Mouse (Mus musculus): ENCODE measurements around the gene Siah3. TPM values are rescaled to one million over a fixed set of nuclear protein-coding genes. Genes with fewer than 3 reads are reported as not detected.
"Not testable (repeated sequence)": the region's sequence is repeated elsewhere in the genome, so short reads cannot be mapped to it uniquely, and the experiment has no call there.

Gene Siah3
- under 1 TPM; 0.27 to 0.63 TPM for total RNA-seq (2021)
- long read RNA-seq, experiment 1, result 0 reads
- long read RNA-seq, experiment 2, result 0 reads

GRCm38 (mm10) chr14:75455743-75456421 is at the start of gene Siah3:
Gene Siah3 (plus strand): TSS chr14:75455982.
- DNase-seq, result peak; percentile 34

DNA sequence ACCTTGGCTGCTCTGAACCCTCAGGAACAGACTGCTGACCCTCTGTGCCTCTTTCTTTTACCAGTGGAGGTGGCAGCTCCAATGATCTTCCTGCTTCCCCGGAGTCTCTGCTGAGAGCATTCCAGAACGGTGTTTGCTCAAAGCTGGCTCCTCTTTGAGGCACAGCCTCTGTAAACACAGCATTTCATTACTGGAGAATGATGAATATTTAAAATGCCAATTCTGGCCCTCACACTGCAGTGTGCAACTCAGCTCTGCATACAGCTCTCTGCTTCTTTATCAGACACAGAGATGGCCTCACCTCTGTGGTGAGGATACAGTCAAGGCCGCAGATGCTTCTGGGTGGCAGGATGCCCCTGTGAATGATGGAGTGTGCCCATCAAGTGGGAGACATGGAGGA is 46.0 kb upstream of the Siah3 start:
- DNase-seq, result no peak

GRCm38 (mm10) chr14:75410392-75410791 is 45.4 kb upstream of the Siah3 start:
- DNase-seq, result no peak

DNA sequence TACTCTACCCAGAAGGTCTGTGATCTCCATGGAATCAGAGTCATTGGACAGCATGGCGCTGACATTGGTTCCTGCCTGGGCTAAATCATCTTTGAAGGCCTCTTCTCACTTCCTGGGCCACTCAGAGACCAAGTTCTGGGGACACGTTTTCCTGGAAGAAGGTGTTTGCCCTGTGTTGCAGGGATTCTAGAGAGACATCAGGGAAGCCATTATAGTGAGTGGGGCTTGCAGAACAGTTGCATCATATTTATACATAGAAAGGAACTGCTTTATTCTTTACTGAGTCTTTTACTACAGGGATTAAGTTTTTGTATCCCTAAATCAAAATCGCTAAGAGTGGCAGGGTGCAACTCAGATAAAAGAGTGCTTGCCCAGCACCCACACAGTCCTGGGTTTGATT is 37.1 kb upstream of the Siah3 start:
- DNase-seq, result no peak

- no peak for DNase-seq
Observed at GRCm38 (mm10) chr14:75419876-75420275, 35.9 kb upstream of the Siah3 start.

DNA sequence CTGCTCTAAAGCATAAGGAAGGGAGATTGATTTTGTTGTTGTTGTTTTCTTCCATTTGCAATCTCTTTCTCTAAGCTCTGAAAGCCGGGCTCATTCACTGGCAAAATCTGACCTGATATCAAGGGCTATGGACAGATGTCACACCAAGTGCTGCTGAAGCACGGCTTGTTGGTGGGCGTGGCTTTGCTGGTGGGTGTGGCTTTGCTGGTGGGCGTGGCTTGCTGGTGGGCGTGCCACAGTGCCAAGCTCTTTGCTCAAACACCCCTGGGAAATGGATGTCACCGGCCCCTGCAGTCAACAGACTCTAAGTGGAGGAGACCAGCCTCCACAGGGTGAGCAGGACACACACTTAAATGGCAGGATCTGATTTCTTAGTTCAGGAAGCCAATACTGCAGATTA is 35.0 kb upstream of the Siah3 start:
- no peak for DNase-seq

DNA sequence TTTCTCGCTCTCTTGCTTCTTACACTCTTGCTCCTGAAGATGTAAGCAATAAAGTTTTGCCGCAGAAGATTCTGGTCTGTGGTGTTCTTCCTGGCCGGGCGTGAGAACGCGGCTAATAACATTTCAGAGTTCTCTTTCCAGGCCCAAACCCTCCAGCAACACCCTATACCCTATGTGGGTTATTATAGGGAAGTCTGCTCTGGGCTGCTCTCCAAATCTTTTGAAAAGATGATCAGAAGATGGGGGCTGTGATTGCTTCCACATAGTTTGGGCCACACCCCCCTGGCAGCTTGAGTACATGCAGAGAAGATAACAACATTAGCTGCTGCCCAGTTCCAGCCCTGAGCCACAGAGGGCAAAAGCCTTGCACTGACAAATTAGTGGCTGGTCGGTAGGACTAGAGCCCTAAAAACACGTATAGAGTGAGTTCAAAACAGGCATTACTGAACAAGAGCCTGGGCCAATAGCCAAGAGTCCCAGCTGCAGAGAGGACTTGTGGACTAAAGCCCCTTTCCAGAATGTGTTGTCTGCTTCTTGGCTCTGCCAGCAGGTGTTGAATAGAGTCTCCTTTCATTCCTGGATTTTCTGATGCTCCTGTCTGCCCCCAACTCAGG is 24.5 kb upstream of the Siah3 start:
- no peak for DNase-seq

DNA sequence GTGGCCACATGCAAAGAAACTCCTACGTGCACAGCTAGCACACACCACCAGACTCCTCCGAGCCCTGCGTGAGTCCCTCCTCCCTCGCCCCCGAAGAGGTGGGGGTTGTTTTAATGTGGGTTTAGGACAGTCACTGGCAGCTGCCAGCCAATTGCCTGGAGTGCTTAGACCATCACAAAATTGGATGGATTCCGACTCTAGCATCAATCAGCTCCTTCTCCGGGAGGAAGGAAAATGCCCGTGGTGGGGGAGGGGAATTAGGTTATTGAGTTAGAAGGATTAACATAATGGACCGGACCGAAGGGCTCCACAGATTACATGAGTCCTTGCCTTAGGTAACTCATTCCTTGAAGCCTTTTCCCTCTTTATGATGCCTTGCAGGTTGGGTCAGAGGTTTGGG is 22.9 kb upstream of the Siah3 start:
- no peak for DNase-seq

- no peak for DNase-seq
Observed at GRCm38 (mm10) chr14:75434576-75434975, 21.2 kb upstream of the Siah3 start.

- DNase-seq, result peak; percentile 18
Observed at GRCm38 (mm10) chr14:75444486-75445105, 11.2 kb upstream of the Siah3 start.

- peak; percentile 84 for DNase-seq
Observed at GRCm38 (mm10) chr14:75445281-75445947, 10.4 kb upstream of the Siah3 start.

DNA sequence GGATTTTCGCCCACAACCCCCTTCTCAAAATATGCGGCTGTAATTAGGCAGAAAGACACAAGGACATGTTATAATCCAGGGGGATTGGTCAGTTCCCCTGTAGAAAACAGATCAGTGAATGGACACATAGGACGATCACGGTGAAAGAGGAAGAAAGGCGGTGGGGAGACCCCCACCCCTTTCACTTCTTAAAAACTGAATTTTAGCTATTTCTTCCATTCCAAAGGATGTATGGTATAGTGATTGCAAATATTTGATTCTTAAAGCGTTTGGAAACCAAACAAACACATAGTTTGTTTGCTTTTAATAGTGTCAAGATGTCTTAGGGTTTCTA is 9.9 kb upstream of the Siah3 start:
- no peak for DNase-seq

DNA sequence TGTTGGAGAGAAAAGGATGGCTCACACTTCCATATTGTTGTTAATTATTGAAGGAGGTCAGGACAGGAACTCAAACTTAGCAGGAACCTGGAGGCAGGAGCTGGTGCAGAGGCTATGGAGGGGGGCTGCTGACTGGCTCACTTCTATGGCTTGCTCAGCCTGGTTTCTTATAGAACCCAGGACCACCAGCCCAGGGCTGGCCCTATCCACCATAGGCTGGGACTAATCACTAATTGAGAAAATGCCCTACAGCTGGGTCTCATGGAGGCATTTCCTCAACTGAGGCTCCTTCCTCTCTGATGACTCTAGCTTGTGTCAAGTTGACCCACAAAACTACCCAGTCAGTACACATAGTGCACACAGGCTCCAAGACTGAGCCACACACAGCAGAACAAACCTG is 9.5 kb upstream of the Siah3 start:
- not testable (repeated sequence) for DNase-seq

DNA sequence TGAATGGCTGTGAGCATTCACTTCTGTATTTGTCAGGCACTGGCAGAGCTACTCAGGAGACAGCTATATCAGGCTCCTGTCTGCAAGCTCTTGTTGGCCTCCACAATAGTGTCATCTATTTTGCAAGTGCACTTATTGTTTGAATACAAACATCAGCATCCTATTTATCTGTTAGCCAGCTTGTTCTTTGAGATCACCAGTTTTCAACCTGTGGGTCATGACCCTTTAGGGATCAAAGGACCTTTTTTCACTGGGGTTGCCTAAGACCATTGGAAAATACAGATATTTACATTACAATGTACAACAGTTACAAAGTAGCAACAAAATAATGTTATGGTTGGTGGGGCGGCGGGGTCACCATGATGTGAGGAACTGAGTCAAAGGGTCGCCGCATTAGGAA is 1.9 kb upstream of the Siah3 start:
- DNase-seq, result no peak

DNA sequence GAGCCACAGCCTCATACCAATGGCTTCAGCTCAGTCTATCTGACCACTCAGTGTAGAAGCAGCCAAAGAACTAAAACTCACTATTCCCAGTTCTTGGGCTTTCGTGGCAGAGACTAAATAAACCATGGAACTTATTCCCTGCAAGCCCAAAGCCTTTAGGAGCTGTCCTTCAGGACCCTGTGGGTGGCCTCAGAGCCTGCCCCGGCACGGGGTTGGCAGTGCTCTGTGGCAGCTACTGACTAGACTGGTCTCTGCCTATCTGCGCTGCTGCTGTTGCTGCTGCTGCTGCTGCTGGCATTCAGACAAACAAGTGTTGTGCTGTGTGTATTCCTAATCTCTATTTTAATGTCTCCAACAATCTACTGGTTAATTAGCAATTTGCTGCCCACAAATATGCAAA is 1.1 kb upstream of the Siah3 start:
- DNase-seq, result peak; percentile 59

- no peak for DNase-seq
Observed at GRCm38 (mm10) chr14:75455361-75455742, 430 bp upstream of the Siah3 start.

DNA sequence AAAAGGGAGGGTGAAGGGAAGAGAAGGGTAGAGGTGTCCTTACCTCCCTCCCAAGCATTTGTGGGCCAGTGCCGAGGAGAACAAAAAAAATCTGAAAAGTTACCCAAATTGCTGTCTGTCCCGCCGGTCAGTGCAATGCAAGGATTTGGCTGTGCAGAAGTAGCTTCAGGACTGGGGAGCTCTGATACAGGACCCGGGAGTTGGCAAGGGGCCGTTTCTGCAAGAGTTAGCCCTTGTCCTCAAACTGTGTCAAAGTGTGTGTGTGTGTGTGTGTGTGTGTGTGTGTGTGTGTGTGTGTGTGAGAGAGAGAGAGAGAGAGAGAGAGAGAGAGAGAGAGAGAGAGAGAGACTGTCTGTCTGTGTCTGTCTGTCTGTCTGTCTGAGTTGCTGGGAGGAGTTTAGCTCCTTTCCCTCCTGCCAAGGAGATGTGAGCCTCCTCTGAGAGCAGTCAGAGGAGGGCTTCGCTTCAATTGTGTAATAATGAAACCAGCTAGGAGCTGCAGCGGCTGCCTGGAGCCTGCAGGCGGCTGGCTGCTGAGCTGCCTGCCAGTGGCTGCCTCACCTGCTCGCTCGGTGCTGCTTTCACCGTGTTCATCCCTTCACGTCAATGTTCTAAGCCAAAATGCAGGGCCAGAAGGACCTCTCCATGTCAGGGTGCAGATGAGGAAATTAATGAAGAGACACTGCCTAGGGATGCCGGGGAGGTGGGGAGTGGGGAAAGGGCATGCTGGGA is 873 bp downstream of the Siah3 start:
- peak; percentile 62 for DNase-seq

GRCm38 (mm10) chr14:75457221-75457600 is 1.4 kb downstream of the Siah3 start:
- no peak for DNase-seq

DNA sequence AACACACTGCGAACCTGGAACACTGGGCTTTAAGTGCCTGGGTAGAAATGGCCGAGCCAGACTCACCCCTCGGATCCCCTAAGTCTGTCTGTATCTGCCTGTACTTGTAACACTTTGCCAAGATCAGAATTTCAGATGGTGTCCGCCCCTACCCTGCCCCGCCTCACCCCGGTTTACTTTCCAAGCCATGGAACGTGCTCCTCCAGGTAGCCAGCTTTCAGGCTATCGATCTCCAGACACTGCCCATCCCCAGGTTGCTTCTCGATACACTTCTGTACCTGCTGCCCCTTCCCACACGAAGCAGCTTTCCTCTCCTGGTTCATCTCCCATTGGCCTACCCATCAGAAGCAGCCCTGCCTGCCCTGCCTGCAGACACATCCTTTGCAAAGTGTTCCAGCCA is 3.6 kb downstream of the Siah3 start:
- DNase-seq, result no peak

DNA sequence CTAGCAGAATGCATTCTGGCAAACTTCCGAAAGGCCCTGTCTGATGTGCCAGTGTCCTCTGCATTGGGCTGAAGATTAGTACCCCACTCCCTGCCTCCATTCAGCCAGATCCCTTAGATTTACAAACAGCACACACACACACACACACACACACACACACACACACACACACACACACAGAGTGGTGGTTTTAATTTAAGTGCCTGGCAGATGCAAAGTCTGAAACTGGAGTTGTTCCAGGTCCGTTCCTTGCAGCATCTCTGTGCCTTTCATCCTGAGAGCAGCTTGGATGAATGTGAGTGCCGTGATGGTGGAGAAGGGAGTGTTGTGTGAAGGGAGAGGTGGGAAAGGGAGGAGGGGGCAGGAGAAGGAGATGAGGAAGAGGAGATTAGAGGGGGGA is 4.2 kb downstream of the Siah3 start:
- DNase-seq, result no peak

- no peak for DNase-seq
Observed at GRCm38 (mm10) chr14:75460436-75460835, 4.7 kb downstream of the Siah3 start.

DNA sequence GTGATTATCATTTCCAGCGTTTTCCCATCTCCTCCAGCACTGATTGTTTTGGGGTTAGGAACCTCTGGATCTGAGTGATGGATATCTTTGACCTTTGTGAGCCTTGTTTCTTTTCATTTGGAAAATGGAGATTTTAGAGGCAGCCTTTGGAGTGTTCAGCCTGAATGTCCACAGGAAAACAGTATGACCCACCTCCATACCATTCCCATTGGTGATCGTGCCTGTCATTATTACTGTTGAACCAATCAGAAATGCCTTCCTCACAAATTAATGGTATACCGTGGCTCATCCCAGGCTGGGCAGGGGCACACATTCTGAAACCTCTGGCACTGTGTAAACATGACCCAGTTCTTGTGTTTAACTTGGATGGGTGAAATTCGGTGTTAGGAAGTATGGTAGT is 6.0 kb downstream of the Siah3 start:
- DNase-seq, result no peak

- no peak for DNase-seq
Observed at GRCm38 (mm10) chr14:75463171-75463570, 7.4 kb downstream of the Siah3 start.
